In the genomic region with DNA sequence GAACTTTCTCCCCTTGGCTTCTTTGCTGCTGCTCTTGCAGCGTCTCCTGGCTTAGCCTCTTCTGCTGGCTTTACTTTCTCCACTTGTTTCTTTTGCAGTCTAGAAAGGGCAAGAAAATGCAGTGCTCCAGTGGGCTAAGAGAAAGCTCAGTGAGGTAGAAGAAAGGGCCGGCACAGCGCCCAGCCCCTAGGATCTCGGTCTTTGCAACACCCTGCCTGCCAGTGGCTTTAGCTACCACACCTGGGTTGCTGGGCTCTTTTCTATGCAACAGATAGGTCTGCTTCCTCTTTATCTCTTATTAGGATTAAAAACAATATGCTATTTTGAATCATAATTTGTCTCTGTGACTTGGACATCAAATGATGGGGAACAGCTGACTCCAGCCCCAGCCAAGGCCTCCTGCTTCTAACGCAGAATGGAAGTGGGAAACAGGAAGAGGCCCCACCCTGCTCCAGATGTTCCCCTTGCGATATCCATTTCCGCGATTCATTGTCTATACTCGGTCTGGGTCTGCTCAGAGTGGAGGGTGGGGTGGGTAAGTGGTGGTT, we compare ENCODE assay signal across 8 mouse cellular contexts.
DNase-seq lines count a peak whose midpoint lies in the region; ATAC-seq and TF ChIP-seq lines count a peak whose summit lies in the region.

No protein-coding gene starts in this region.

- H3K27me3 ChIP-seq in intestine, embryonic 14.5 days (replicated peaks; ENCODE audit: control insufficient read depth, insufficient read depth, low read length): no peaks in the 10 kb centered on the region
- H3K27me3 ChIP-seq in intestine, postnatal 0 days (replicated peaks; ENCODE audit: control insufficient read depth, insufficient read depth, low read length): no peaks in the 10 kb centered on the region
- H3K27me3 ChIP-seq in embryonic facial prominence, embryonic 14.5 days (replicated peaks; ENCODE audit: control insufficient read depth, insufficient read depth, low read length): no peaks in the 10 kb centered on the region
- no peaks in the 10 kb centered on the region for H3K27me3 ChIP-seq in kidney, embryonic 15.5 days
- no peaks in the 10 kb centered on the region for H3K27me3 ChIP-seq in hindbrain, embryonic 10.5 days (ENCODE audit: insufficient read depth, poor library complexity, severe bottlenecking)

- H3K27ac ChIP-seq in intestine, embryonic 14.5 days (ENCODE audit: low read depth): 0 out of 2 replicates have a peak overlapping the region, but pooled peaks have one; percentile 7
- H3K27ac ChIP-seq in intestine, postnatal 0 days (ENCODE audit: low read depth, low read length): no peak overlapping the region
- H3K27ac ChIP-seq in embryonic facial prominence, embryonic 14.5 days (replicated peaks; ENCODE audit: low read depth, low read length): peak overlapping the region; percentile 53
- H3K27ac ChIP-seq in kidney, embryonic 15.5 days: peak overlapping the region; percentile 57
- H3K27ac ChIP-seq in hindbrain, embryonic 10.5 days: no peak overlapping the region

- no peak for TF ChIP-seq CTCF in intestine, postnatal 0 days (IDR thresholded peaks at IDR 0.05; ENCODE audit: low read depth)

- DNase-seq in intestine, embryonic 14.5 days (ENCODE audit: low spot score): peak; percentile 56
- DNase-seq in embryonic facial prominence, embryonic 14.5 days (ENCODE audit: low spot score): peak; percentile 55
- peak; percentile 48 to 67 for DNase-seq in lung, postnatal 4 days
- no peak for DNase-seq in hindbrain, embryonic 10.5 days (ENCODE audit: low spot score)
- DNase-seq in thymus, postnatal 36 days: no peak
- DNase-seq in thymus, postnatal 25 days: no peak

- H3K9ac ChIP-seq in intestine, embryonic 14.5 days (ENCODE audit: low read length): no peak overlapping the region
- no peak overlapping the region for H3K9ac ChIP-seq in intestine, postnatal 0 days (ENCODE audit: low read depth, low read length)
- no peak overlapping the region for H3K9ac ChIP-seq in embryonic facial prominence, embryonic 14.5 days (ENCODE audit: low read depth, low read length)
- H3K9ac ChIP-seq in kidney, embryonic 15.5 days: no peak overlapping the region

- H3K4me2 ChIP-seq in intestine, embryonic 14.5 days (ENCODE audit: low read length): no peak overlapping the region
- no peak overlapping the region for H3K4me2 ChIP-seq in intestine, postnatal 0 days (replicated peaks; ENCODE audit: low read depth)
- peak overlapping the region; percentile 23 for H3K4me2 ChIP-seq in embryonic facial prominence, embryonic 14.5 days (ENCODE audit: low read depth, low read length)
- no peak overlapping the region for H3K4me2 ChIP-seq in kidney, embryonic 15.5 days

- peaks cover 8% of the 10 kb centered on the region; the same call in 1 of the 2 replicates for H3K4me1 ChIP-seq in intestine, embryonic 14.5 days (replicated peaks; ENCODE audit: control insufficient read depth, insufficient read depth, low read length)
- no peaks in the 10 kb centered on the region for H3K4me1 ChIP-seq in intestine, postnatal 0 days (replicated peaks; ENCODE audit: control insufficient read depth, insufficient read depth, low read length)
- peaks cover 8% of the 10 kb centered on the region for H3K4me1 ChIP-seq in embryonic facial prominence, embryonic 14.5 days (ENCODE audit: control insufficient read depth, insufficient read depth, low read length)
- H3K4me1 ChIP-seq in kidney, embryonic 15.5 days: peaks cover 9% of the 10 kb centered on the region; the same call in 1 of the 2 replicates
- 0 out of 2 replicates have a peak, but pooled peaks cover 6% of the 10 kb centered on the region for H3K4me1 ChIP-seq in hindbrain, embryonic 10.5 days (replicated peaks)

- peaks cover 7% of the 10 kb centered on the region; the same call in 1 of the 2 replicates for H3K9me3 ChIP-seq in intestine, embryonic 14.5 days (ENCODE audit: control insufficient read depth, low read length)
- no peaks in the 10 kb centered on the region for H3K9me3 ChIP-seq in intestine, postnatal 0 days (ENCODE audit: control insufficient read depth)
- H3K9me3 ChIP-seq in embryonic facial prominence, embryonic 14.5 days (ENCODE audit: control insufficient read depth, low read length): 0 out of 2 replicates have a peak, but pooled peaks cover 11% of the 10 kb centered on the region
- H3K9me3 ChIP-seq in kidney, embryonic 15.5 days (replicated peaks): no peaks in the 10 kb centered on the region
- 0 out of 2 replicates have a peak, but pooled peaks cover 3% of the 10 kb centered on the region for H3K9me3 ChIP-seq in hindbrain, embryonic 10.5 days

- 53% methylated on average over 9 of the region's 9 CpGs for WGBS in intestine, embryonic 14.5 days
- WGBS in intestine, postnatal 0 days: 64% methylated on average over 9 of the region's 9 CpGs
- 41% methylated on average over 9 of the region's 9 CpGs for WGBS in embryonic facial prominence, embryonic 14.5 days
- WGBS in kidney, embryonic 15.5 days: 60% methylated on average over 9 of the region's 9 CpGs
- WGBS in hindbrain, embryonic 10.5 days: 84% methylated on average over 9 of the region's 9 CpGs

- ATAC-seq in intestine, embryonic 14.5 days (replicated peaks; ENCODE audit: low FRiP score, low TSS enrichment, low read depth): no peak
- ATAC-seq in intestine, postnatal 0 days: no peak
- ATAC-seq in embryonic facial prominence, embryonic 14.5 days (ENCODE audit: low read depth): peak; percentile 74; the same call in 1 of the 2 replicates
- ATAC-seq in kidney, embryonic 15.5 days (replicated peaks; ENCODE audit: low FRiP score): no peak; the same call in 1 of the 2 replicates

- no peak overlapping the region for H3K4me3 ChIP-seq in intestine, embryonic 14.5 days (ENCODE audit: low read depth, low read length)
- H3K4me3 ChIP-seq in intestine, postnatal 0 days (ENCODE audit: low read depth, low read length): no peak overlapping the region
- H3K4me3 ChIP-seq in embryonic facial prominence, embryonic 14.5 days (ENCODE audit: low read depth, low read length): no peak overlapping the region
- H3K4me3 ChIP-seq in kidney, embryonic 15.5 days (replicated peaks): no peak overlapping the region
- H3K4me3 ChIP-seq in hindbrain, embryonic 10.5 days: no peak overlapping the region

- no peaks in the 10 kb centered on the region for H3K36me3 ChIP-seq in intestine, embryonic 14.5 days (ENCODE audit: control insufficient read depth, insufficient read depth, low read length)
- no peaks in the 10 kb centered on the region for H3K36me3 ChIP-seq in intestine, postnatal 0 days (ENCODE audit: control insufficient read depth, insufficient read depth)
- no peaks in the 10 kb centered on the region for H3K36me3 ChIP-seq in embryonic facial prominence, embryonic 14.5 days (ENCODE audit: control insufficient read depth, insufficient read depth, low read length)
- H3K36me3 ChIP-seq in kidney, embryonic 15.5 days: no peaks in the 10 kb centered on the region
- no peaks in the 10 kb centered on the region for H3K36me3 ChIP-seq in hindbrain, embryonic 10.5 days

Comparison
In these comparisons a context has a peak if more than half of its experiments do, and no peak if none do; other contexts are left out.
1. H3K27ac ChIP-seq: peak in intestine, embryonic 14.5 days (single experiment), embryonic facial prominence, embryonic 14.5 days (single experiment) and kidney, embryonic 15.5 days (single experiment); none in intestine, postnatal 0 days (single experiment) and hindbrain, embryonic 10.5 days (single experiment).
2. DNase-seq: peak in intestine, embryonic 14.5 days (single experiment), embryonic facial prominence, embryonic 14.5 days (single experiment) and lung, postnatal 4 days (2 of 2); none in hindbrain, embryonic 10.5 days (single experiment), thymus, postnatal 36 days (0 of 2) and thymus, postnatal 25 days (single experiment).